Mouse (Mus musculus) megakaryocyte, embryonic 14.5 days (primary cell): ENCODE measurements around the gene Galntl6.

Experiments
- FLI1 ChIP-seq: IDR thresholded peaks from 2 replicates; pipeline ENCODE4 v1.6.1; 2012; ENCODE audit warnings: low read length, inconsistent platforms, mixed read lengths
- GATA1 ChIP-seq: IDR thresholded peaks from 3 replicates; pipeline ENCODE4 v1.6.1; 2012; ENCODE audit warnings: mixed read lengths, low read length, inconsistent platforms, borderline replicate concordance

- TF ChIP-seq GATA1: no peak
- no peak for TF ChIP-seq FLI1
These were observed 1180.8 kb downstream of the Galntl6 start for GRCm38 (mm10) chr8:57731666-57732065.
